Mouse (Mus musculus): Measurements from ENCODE around the gene Mansc1.

- TF ChIP-seq POLR2A (IDR thresholded peaks at IDR 0.05; ENCODE audit: control insufficient read depth, low read depth, low read length) = no peak
- no peak for TF ChIP-seq CTCF (IDR thresholded peaks at IDR 0.05; ENCODE audit: control insufficient read depth, insufficient read depth, insufficient replicate concordance, low read depth, low read length)
Measured at GRCm38 (mm10) chr6:134610380-134610779, 21.9 kb downstream of the Mansc1 start.

Measured in testis, adult 2 months (tissue).